Mouse (Mus musculus) small intestine, adult 2 months (tissue): Measurements from ENCODE around the gene Chn2. TPM values are rescaled to one million over a fixed set of nuclear protein-coding genes. Genes with fewer than 3 reads are reported as not detected.

Experiments
- H3K27ac ChIP-seq: fragments of 200-500 bp; 2 replicates; pipeline ENCODE4 v1.5.1; 2012; ENCODE audit warnings: low read depth, low read length, control low read depth, inconsistent platforms; ENCODE audit not compliant: insufficient read depth
- H3K27me3 ChIP-seq: fragments of 200-500 bp; 2 replicates; pipeline ENCODE4 v1.6.1; 2012; ENCODE audit warnings: mild to moderate bottlenecking, moderate library complexity, low read length, inconsistent platforms; ENCODE audit not compliant: control insufficient read depth, insufficient read depth
- H3K36me3 ChIP-seq: fragments of 200-500 bp; 2 replicates; pipeline ENCODE4 v1.6.1; 2012; ENCODE audit warnings: mild to moderate bottlenecking, low read length, control low read depth, inconsistent platforms; ENCODE audit not compliant: control insufficient read depth, insufficient read depth
- H3K4me1 ChIP-seq: fragments of 200-500 bp; 2 replicates; pipeline ENCODE4 v1.6.1; 2012; ENCODE audit warnings: low read length, inconsistent platforms, mixed read lengths; ENCODE audit not compliant: control insufficient read depth, insufficient read depth, insufficient read length
- H3K4me3 ChIP-seq: fragments of 200-500 bp; 2 replicates; pipeline ENCODE4 v1.5.1; 2012; ENCODE audit warnings: low read depth, mild to moderate bottlenecking, control low read depth, inconsistent platforms, low read length, moderate library complexity
- CTCF ChIP-seq: fragments of 200-500 bp; IDR thresholded peaks from 2 replicates; pipeline ENCODE4 v1.5.1; 2012; ENCODE audit warnings: low read depth, mild to moderate bottlenecking, control low read depth, inconsistent platforms, low read length, moderate library complexity, mixed read lengths; ENCODE audit not compliant: insufficient replicate concordance, insufficient read length; ENCODE audit errors: extremely low read depth
- POLR2A ChIP-seq: fragments of 200-500 bp; IDR thresholded peaks from 2 replicates; pipeline ENCODE4 v1.6.1; 2012; ENCODE audit warnings: low read depth, mild to moderate bottlenecking, control low read depth, inconsistent platforms, low read length, moderate library complexity
- WGBS: fragments of 180-500 bp; shearing (Covaris S2); methylation state at CpG from one replicate; pipeline ENCODE4 v1.1.7; 2018; 5-methylcytosine and 5-hydroxymethylcytosine counted together
- polyA plus RNA-seq: library from polyadenylated mRNA; depleted of rRNA; stranded (reverse); fragments of >200 nt; gene quantifications from 2 replicates; pipeline ENCODE4 v1.2.3, GENCODE M21; 2012

The Chn2 gene
- polyA plus RNA-seq, 1 experiment, result 53.5 TPM

DNA sequence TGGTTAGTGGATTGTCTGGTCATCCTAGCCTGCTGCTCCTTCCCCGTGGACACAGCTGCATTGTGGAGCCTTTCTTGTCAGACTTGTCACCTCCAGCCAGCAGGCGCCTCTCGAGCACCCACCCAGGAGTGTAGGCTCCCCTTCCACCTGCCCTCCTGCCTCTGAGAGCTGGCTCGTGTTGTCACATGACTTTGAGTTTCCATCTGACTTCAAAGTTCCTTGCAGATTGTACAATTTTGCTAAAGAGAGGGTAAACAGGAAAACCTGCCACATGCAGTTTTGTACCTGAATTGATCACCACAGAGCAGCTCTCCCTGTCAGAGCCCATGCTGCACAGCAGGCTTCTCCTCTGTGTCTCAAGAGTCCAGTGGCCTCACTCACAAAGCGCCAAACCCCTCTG lies 177.2 kb downstream of the Chn2 start:
- H3K36me3 ChIP-seq, result peaks cover 9% of the 10 kb centered on the region
- no peak overlapping the region for H3K27ac ChIP-seq
- no peak for TF ChIP-seq POLR2A
- no peak for TF ChIP-seq CTCF
- H3K4me3 ChIP-seq, result no peak overlapping the region
- H3K4me1 ChIP-seq, result no peaks in the 10 kb centered on the region
- 82% methylated on average over 5 of the region's 5 CpGs for WGBS
- no peaks in the 10 kb centered on the region for H3K27me3 ChIP-seq

DNA sequence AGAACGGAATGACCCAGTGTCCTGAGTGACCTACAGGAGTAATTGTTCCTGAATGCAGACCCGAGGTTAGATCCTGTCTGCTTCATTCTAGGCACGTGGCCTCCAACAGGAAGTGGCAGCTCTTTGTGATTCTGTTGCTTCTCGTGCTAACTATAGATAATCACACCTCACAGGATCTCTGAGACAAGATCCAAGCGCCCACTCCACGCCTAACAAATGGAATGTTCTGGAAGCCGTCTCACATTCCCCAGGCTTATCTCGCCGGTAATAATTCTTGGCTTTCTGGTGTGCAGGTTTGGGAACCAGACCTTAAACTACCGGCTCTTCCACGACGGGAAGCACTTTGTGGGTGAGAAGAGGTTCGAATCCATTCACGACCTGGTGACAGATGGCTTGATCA lies 180.8 kb downstream of the Chn2 start:
- Histone ChIP-seq H3K4me1 (no peaks in the 10 kb centered on the region), H3K27ac (no peak overlapping the region), H3K27me3 (no peaks in the 10 kb centered on the region), H3K4me3 (no peak overlapping the region), H3K36me3 (peaks cover 9% of the 10 kb centered on the region)
- WGBS, result 76% methylated on average over 14 of the region's 14 CpGs
- no peak for TF ChIP-seq POLR2A
- no peak for TF ChIP-seq CTCF

DNA sequence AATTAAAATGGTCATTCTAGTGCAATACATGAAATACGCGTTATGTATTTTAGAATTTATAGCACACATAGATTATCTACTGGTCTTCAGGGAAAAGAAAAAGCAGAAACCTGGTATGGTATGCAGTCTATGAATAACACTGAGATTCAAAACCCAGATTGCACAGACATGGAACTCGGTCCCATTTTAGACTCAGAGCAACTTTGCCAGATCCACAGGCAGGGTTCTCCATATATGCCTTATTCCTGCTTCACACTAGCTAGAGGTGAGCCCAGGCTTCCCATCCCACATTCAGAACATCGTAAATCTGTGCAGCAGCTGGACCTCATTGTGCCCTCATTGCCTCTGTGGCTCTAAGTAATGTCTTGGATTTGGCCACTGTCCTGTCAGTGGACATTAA lies 184.2 kb downstream of the Chn2 start:
- TF ChIP-seq POLR2A (no peak), CTCF (no peak)
- Histone ChIP-seq H3K4me1 (peaks cover 11% of the 10 kb centered on the region; the same call in 1 of the 2 replicates), H3K27me3 (no peaks in the 10 kb centered on the region), H3K27ac (no peak overlapping the region), H3K4me3 (no peak overlapping the region), H3K36me3 (peaks cover 7% of the 10 kb centered on the region)
- 94% methylated on average over 4 of the region's 4 CpGs for WGBS

DNA sequence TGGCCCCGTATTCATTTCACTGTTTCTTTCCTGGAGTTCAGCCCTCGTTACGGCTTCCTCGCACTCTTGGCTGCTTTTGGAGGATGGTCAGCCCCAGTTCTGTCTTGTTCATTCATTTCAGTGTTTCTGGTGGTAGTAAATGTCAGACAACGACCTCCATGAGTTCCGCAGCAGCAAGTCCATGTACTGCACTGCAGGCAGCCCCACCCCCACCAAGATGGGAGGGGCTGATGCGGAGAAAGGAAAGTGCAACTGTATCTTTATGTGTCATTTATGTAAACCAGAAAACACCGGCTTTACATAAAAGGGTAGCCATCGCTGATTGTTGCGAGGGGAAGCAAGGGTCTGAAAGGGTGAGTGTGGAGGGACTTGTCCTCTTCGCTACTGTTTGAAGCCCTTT lies 185.0 kb downstream of the Chn2 start:
- Histone ChIP-seq H3K36me3 (peaks cover 6% of the 10 kb centered on the region), H3K4me1 (peaks cover 11% of the 10 kb centered on the region; the same call in 1 of the 2 replicates), H3K27me3 (no peaks in the 10 kb centered on the region), H3K4me3 (no peak overlapping the region), H3K27ac (no peak overlapping the region)
- TF ChIP-seq POLR2A (no peak), CTCF (no peak)
- WGBS, result 84% methylated on average over 11 of the region's 11 CpGs

DNA sequence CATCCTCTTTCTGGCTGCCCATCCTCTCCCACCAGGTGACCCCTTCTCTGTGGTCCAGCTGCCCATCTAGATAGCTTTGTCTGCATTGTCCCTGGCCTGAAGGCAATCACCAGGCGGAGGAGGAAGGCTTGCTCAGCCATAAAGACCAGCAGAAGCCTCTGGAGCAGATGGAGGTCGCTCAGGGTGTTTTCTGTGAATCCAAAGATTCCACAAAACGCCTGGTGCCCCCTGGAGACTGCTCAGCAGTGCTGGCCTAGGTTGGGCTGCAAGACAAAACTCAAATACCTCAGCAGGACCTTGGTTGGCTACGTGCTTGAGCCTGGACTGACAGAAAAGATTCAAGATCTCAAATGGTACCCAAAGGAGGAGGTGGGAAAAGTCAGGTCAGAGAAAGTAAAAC lies 186.0 kb downstream of the Chn2 start:
- TF ChIP-seq CTCF (no peak), POLR2A (no peak)
- WGBS, result 82% methylated on average over 4 of the region's 4 CpGs
- no peaks in the 10 kb centered on the region for H3K27me3 ChIP-seq
- no peak overlapping the region for H3K4me3 ChIP-seq
- peaks cover 11% of the 10 kb centered on the region; the same call in 1 of the 2 replicates for H3K4me1 ChIP-seq
- no peak overlapping the region for H3K27ac ChIP-seq
- peaks cover 4% of the 10 kb centered on the region for H3K36me3 ChIP-seq

DNA sequence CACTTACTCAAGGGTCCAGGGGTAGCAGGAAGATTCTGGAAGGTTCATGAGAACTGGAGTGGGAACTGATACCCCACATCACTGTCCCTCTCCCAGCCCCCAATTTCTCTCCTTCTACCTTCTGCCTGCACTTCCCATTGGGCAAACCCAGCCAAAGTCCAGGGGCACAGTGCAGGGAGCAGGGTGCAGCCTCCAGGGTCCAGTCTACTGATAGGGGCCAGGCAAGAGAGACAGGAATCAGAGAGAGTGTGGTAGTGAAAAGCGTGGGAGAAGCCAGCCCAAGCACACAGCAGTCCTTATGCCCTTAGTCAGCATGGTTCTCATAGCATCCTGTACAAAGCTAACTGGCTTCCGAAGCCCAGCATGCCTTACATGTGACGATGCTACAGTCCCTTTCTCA lies 187.7 kb downstream of the Chn2 start:
- TF ChIP-seq CTCF, result no peak
- no peak for TF ChIP-seq POLR2A
- no peak overlapping the region for H3K27ac ChIP-seq
- peaks cover 11% of the 10 kb centered on the region; the same call in 1 of the 2 replicates for H3K4me1 ChIP-seq
- 83% methylated on average over 3 of the region's 3 CpGs for WGBS
- H3K4me3 ChIP-seq, result no peak overlapping the region
- H3K36me3 ChIP-seq, result no peaks in the 10 kb centered on the region
- H3K27me3 ChIP-seq, result no peaks in the 10 kb centered on the region

DNA sequence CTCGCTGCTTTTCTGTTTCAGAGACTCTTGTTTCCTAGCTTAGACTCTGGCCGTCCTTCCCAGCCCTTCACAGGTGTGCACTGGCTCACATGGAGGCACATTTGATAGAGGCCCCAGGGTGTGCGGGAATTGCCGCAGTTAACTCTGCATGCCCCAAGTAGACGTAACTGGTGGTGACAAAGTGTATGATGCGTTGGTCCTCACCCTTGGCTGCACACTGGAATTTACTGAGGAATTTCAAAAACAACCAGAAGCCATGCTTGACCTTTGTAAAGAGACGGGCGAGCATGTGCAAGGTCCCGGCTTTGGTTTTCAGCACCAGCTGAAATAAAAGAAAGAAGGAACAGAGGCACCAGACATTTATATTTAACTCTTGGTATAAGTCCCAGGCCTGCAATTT lies 189.1 kb downstream of the Chn2 start:
- H3K4me1 ChIP-seq, result peaks cover 17% of the 10 kb centered on the region
- TF ChIP-seq POLR2A, result no peak
- no peak for TF ChIP-seq CTCF
- no peak overlapping the region for H3K27ac ChIP-seq
- H3K36me3 ChIP-seq, result no peaks in the 10 kb centered on the region
- no peaks in the 10 kb centered on the region for H3K27me3 ChIP-seq
- no peak overlapping the region for H3K4me3 ChIP-seq
- WGBS, result 82% methylated on average over 9 of the region's 9 CpGs

DNA sequence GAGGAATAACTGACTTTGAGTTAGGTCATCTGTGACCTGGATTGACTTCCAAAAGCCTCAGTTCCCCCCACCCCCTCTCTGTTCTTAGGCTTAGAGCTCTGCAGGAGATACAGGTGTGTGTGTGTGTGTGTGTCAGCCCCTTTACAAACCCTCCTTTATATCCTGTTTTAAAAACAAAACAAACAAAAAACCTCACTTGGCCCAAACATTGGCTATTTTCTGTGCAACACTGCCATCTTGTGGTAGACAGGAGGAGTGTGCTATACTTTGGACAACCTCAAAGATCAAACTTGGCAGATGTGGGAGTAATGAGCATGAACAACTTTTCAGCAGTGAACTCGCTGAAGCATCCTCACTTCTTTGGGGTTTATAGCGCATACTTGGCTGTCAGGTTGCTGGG lies 189.5 kb downstream of the Chn2 start:
- H3K27me3 ChIP-seq, result no peaks in the 10 kb centered on the region
- H3K4me3 ChIP-seq, result no peak overlapping the region
- H3K36me3 ChIP-seq, result no peaks in the 10 kb centered on the region
- no peak overlapping the region for H3K27ac ChIP-seq
- TF ChIP-seq CTCF (no peak), POLR2A (no peak)
- WGBS, result 4% methylated on average over 2 of the region's 2 CpGs
- peaks cover 17% of the 10 kb centered on the region for H3K4me1 ChIP-seq
